Mouse (Mus musculus): Measurements from ENCODE around the gene 9130019O22Rik. TPM values are rescaled to one million over a fixed set of nuclear protein-coding genes. Genes with fewer than 3 reads are reported as not detected.
"Not testable (repeated sequence)": the region's sequence is repeated elsewhere in the genome, so short reads cannot be mapped to it uniquely, and the experiment has no call there.

Gene 9130019O22Rik
- total RNA-seq (2021): 1 to 10 TPM; 2.2 to 3.2 TPM

GRCm38 (mm10) chr7:127386641-127387392, at the start of gene 9130019O22Rik:
Gene 9130019O22Rik, minus strand, starts transcription at chr7:127387166.
- intact Hi-C loops (cut with DNase I): loop anchor here (1.0 kb wide), 1 partner anchor 12 kb away; no protein-coding TSS in a partner anchor
- peak; percentile 91 to 93 for DNase-seq

GRCm38 (mm10) chr7:127435206-127435605, 48.2 kb upstream of the 9130019O22Rik start:
- intact Hi-C loops (cut with DNase I): no loop called here
- no peak for DNase-seq

GRCm38 (mm10) chr7:127426354-127426753, 39.4 kb upstream of the 9130019O22Rik start:
- intact Hi-C loops (cut with DNase I): no loop called here
- peak; percentile 17 to 29 for DNase-seq

GRCm38 (mm10) chr7:127425911-127426310, 38.9 kb upstream of the 9130019O22Rik start:
- no peak for DNase-seq
- intact Hi-C loops (cut with DNase I): no loop called here

- no peak for DNase-seq
- intact Hi-C loops (cut with DNase I): no loop called here
These were observed 38.3 kb upstream of the 9130019O22Rik start for GRCm38 (mm10) chr7:127425291-127425690.

GRCm38 (mm10) chr7:127422247-127422646, 35.3 kb upstream of the 9130019O22Rik start:
- DNase-seq: peak in 1 of 2 experiments; percentile 13
- intact Hi-C loops (cut with DNase I): loop anchor here (1.0 to 2.0 kb wide), 3 partner anchors 27 to 49 kb away; partner anchors contain the start of gene Zfp689

- intact Hi-C loops (cut with DNase I): loop anchor here (1.0 to 2.0 kb wide), 3 partner anchors 27 to 49 kb away; partner anchors contain the start of gene Zfp689
- DNase-seq: peak; percentile 97 to 98
These were observed 34.6 kb upstream of the 9130019O22Rik start, which contains the start of gene Zfp688 for GRCm38 (mm10) chr7:127421388-127422191. Gene Zfp688, minus strand, starts transcription at chr7:127422068.

- intact Hi-C loops (cut with DNase I): no loop called here
- DNase-seq: no peak
These were observed 24.5 kb upstream of the 9130019O22Rik start for GRCm38 (mm10) chr7:127411418-127411817.

GRCm38 (mm10) chr7:127406002-127406987, 19.3 kb upstream of the 9130019O22Rik start, which contains the start of gene Zfp764:
Gene Zfp764, minus strand, starts transcription at chr7:127406822.
- peak; percentile 90 to 91 for DNase-seq
- intact Hi-C loops (cut with DNase I): loop anchor here (2.0 to 5.0 kb wide), 3 partner anchors 43 to 99 kb away; no protein-coding TSS in a partner anchor

- intact Hi-C loops (cut with DNase I); DNase-seq: not testable (repeated sequence)
These were observed 17.1 kb upstream of the 9130019O22Rik start for GRCm38 (mm10) chr7:127404101-127404500.

GRCm38 (mm10) chr7:127402980-127403379, 16.0 kb upstream of the 9130019O22Rik start:
- intact Hi-C loops (cut with DNase I): no loop called here
- DNase-seq: no peak

- no peak for DNase-seq
- intact Hi-C loops (cut with DNase I): no loop called here
These were observed 13.4 kb upstream of the 9130019O22Rik start for GRCm38 (mm10) chr7:127400355-127400754.

- intact Hi-C loops (cut with DNase I): loop anchor here (1.0 kb wide), 1 partner anchor 28 kb away; the partner anchor contains the start of gene Zfp688
- DNase-seq: no peak
These were observed 7.0 kb upstream of the 9130019O22Rik start for GRCm38 (mm10) chr7:127393944-127394333.

GRCm38 (mm10) chr7:127393157-127393943, 6.4 kb upstream of the 9130019O22Rik start, which contains the start of gene E430018J23Rik:
Gene E430018J23Rik, minus strand, starts transcription at chr7:127393629.
- intact Hi-C loops (cut with DNase I): no loop called here
- DNase-seq: peak; percentile 97

- intact Hi-C loops (cut with DNase I): no loop called here
- DNase-seq: no peak
These were observed 5.4 kb upstream of the 9130019O22Rik start for GRCm38 (mm10) chr7:127392251-127392824.

- no peak for DNase-seq
These were observed 4.6 kb upstream of the 9130019O22Rik start for GRCm38 (mm10) chr7:127391538-127391937.

GRCm38 (mm10) chr7:127390306-127390705, 3.3 kb upstream of the 9130019O22Rik start:
- DNase-seq: no peak
- intact Hi-C loops (cut with DNase I): no loop called here

More at GRCm38 (mm10) chr7:127391538-127391937, 4.6 kb upstream of the 9130019O22Rik start:
- intact Hi-C loops (cut with DNase I): no loop called here

GRCm38 (mm10) chr7:127388201-127388600, 1.2 kb upstream of the 9130019O22Rik start:
- DNase-seq; intact Hi-C loops (cut with DNase I): not testable (repeated sequence)
